In genomic region chr12:108444166-108445115, GRCm38 (mm10) we compare ENCODE assay signal across 12 mouse cellular contexts.
DNase-seq lines count a peak whose midpoint lies in the region; ATAC-seq lines count a peak whose summit lies in the region.
"Had no signal": no experiment of that assay in that cellular context is flagged by ENCODE, and none has a peak within 500 bp of the region (broad histone marks: within the 10 kb centered on the region; RNA-seq: fewer than 3 reads in every experiment).

No protein-coding gene starts in this region.

- peak; percentile 6; the same call in 1 of the 2 replicates for ATAC-seq in lung, embryonic 15.5 days (ENCODE audit: borderline replicate concordance, extremely low read depth, low FRiP score, low TSS enrichment)
- ATAC-seq in stomach, embryonic 15.5 days (ENCODE audit: insufficient read depth, low FRiP score, low read depth) = no peak

- peaks cover 59% of the 10 kb centered on the region for H3K4me1 ChIP-seq in lung, embryonic 15.5 days
- H3K4me1 ChIP-seq in forebrain, embryonic 10.5 days = peaks cover 38% of the 10 kb centered on the region
- H3K4me1 ChIP-seq in stomach, embryonic 15.5 days = peaks cover 20% of the 10 kb centered on the region; the same call in 1 of the 2 replicates
- H3K4me1 ChIP-seq: liver, embryonic 13.5 days had no signal

- H3K4me2 ChIP-seq in lung, embryonic 15.5 days = no peak overlapping the region
- H3K4me2 ChIP-seq in stomach, embryonic 15.5 days = no peak overlapping the region
- H3K4me2 ChIP-seq: liver, embryonic 13.5 days had no signal

- no peak for DNase-seq in lung, postnatal 25 days (ENCODE audit: low spot score)
- no peak for DNase-seq in forebrain, embryonic 10.5 days (ENCODE audit: extremely low spot score, low spot score)
- DNase-seq in mesoderm, embryonic 11.5 days (ENCODE audit: low read depth, low spot score) = peak; percentile 74
- no peak for DNase-seq in urinary bladder, postnatal 25 days (ENCODE audit: low spot score)
- DNase-seq in spleen, postnatal 4 days (ENCODE audit: low spot score in 2 of 2) = no peak
- no peak for DNase-seq in cerebellum, adult 11 months
- DNase-seq: adrenal gland, postnatal 10 days; cerebellum, adult 8-10 months; liver, embryonic 13.5 days; thymus, postnatal 4 days had no signal

- no peaks in the 10 kb centered on the region for H3K9me3 ChIP-seq in lung, embryonic 15.5 days
- no peaks in the 10 kb centered on the region for H3K9me3 ChIP-seq in forebrain, embryonic 10.5 days
- H3K9me3 ChIP-seq in stomach, embryonic 15.5 days = no peaks in the 10 kb centered on the region
- H3K9me3 ChIP-seq: liver, embryonic 13.5 days had no signal

- no peaks in the 10 kb centered on the region for H3K36me3 ChIP-seq in lung, embryonic 15.5 days
- H3K36me3 ChIP-seq in forebrain, embryonic 10.5 days (replicated peaks) = 0 out of 2 replicates have a peak, but pooled peaks cover 5% of the 10 kb centered on the region
- no peaks in the 10 kb centered on the region for H3K36me3 ChIP-seq in stomach, embryonic 15.5 days
- H3K36me3 ChIP-seq: liver, embryonic 13.5 days had no signal

- H3K27ac ChIP-seq in lung, embryonic 15.5 days = peak overlapping the region; percentile 89
- peak overlapping the region; percentile 64 for H3K27ac ChIP-seq in forebrain, embryonic 10.5 days
- peak overlapping the region; percentile 67 for H3K27ac ChIP-seq in stomach, embryonic 15.5 days
- H3K27ac ChIP-seq: liver, embryonic 13.5 days had no signal

- H3K27me3 ChIP-seq in lung, embryonic 15.5 days = no peaks in the 10 kb centered on the region
- no peaks in the 10 kb centered on the region for H3K27me3 ChIP-seq in forebrain, embryonic 10.5 days (ENCODE audit: poor library complexity, severe bottlenecking)
- no peaks in the 10 kb centered on the region for H3K27me3 ChIP-seq in stomach, embryonic 15.5 days (replicated peaks)

- H3K4me3 ChIP-seq in lung, embryonic 15.5 days = no peak overlapping the region
- no peak overlapping the region for H3K4me3 ChIP-seq in forebrain, embryonic 10.5 days
- no peak overlapping the region for H3K4me3 ChIP-seq in stomach, embryonic 15.5 days (replicated peaks)
- H3K4me3 ChIP-seq: liver, embryonic 13.5 days had no signal

- WGBS in lung, embryonic 15.5 days = 70% methylated on average over 11 of the region's 11 CpGs
- WGBS in forebrain, embryonic 10.5 days = 71% methylated on average over 11 of the region's 11 CpGs
- WGBS in stomach, embryonic 15.5 days = 72% methylated on average over 11 of the region's 11 CpGs

- no peak overlapping the region for H3K9ac ChIP-seq in lung, embryonic 15.5 days
- H3K9ac ChIP-seq in stomach, embryonic 15.5 days = no peak overlapping the region
- H3K9ac ChIP-seq: liver, embryonic 13.5 days had no signal
